Mouse (Mus musculus) embryo, embryonic 10 days (tissue): Measurements from ENCODE around the gene Zfpl1.
A peak's percentile ranks its signal among the peaks of the same experiment; 100 is the strongest.

ENCODE experiments used
- DNase-seq: peaks from one replicate; pipeline ENCODE4 v3.0.0-alpha.2; 2015; ENCODE audit warnings: low spot score

Gene Zfpl1

GRCm38 (mm10) chr19:6097847-6098246 is 13.1 kb upstream of the Zfpl1 start:
- no peak for DNase-seq

DNA sequence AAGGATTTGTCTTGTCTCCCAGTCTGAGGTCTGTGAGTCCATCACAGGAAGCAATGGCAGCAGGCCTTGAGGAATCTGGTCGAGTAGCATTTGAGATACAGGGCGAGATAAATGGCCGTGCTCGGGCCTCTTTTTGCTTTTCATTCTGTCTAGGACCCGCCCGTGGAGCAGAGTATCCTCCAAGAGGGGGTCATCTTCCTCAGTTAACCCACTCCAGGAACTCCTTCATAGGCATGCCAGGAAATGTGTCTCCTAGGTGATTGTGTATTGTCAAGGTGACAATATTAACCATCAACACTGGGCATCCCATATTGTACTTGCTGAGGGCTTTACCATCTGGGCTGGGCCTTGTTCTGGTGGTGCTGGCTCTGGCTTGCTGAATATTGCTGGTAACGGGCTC is 9.4 kb upstream of the Zfpl1 start, which contains the start of gene AC131692.1:
Gene AC131692.1, plus strand, starts transcription at position 301 of the 400 bp plus-strand sequence.
- DNase-seq = no peak

GRCm38 (mm10) chr19:6088841-6089240 is 4.1 kb upstream of the Zfpl1 start:
- DNase-seq = no peak

GRCm38 (mm10) chr19:6085417-6085879 is 692 bp upstream of the Zfpl1 start:
- peak; percentile 89 for DNase-seq

DNA sequence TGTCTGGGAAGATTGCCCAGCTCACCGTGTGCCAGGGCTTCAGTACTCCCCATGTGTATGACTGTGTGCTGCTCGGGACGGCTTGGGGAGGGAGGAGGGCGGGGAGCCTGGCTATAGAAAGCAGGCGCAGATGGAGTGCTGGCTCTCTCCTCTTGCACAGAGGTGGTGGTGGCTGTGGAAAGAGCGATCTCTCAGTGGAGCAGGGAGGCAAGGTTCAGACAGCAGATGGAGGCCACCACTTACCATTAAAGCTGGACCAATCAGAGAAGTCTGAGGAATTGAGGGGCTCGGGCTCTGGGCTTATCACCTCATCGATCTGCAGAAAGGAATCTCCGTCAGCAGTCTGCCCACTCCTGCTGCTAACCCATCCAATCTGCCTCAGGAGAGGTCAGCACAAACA is 2.6 kb downstream of the Zfpl1 start, which contains the start of gene Gm28374:
Gene Gm28374, minus strand, starts transcription at position 101 of the 400 bp plus-strand sequence.
- DNase-seq = no peak

- DNase-seq = no peak
Measured at GRCm38 (mm10) chr19:6079983-6080480, 4.7 kb downstream of the Zfpl1 start, which contains the start of gene Tmem262. Gene Tmem262 (plus strand): TSS chr19:6080033.

GRCm38 (mm10) chr19:6076564-6077393 is 8.0 kb downstream of the Zfpl1 start, which contains the start of gene Vps51:
Gene Vps51 (minus strand): TSS chr19:6077231.
- peak; percentile 95 for DNase-seq

GRCm38 (mm10) chr19:6073889-6074288 is 10.9 kb downstream of the Zfpl1 start:
- DNase-seq = no peak

- no peak for DNase-seq
Measured at GRCm38 (mm10) chr19:6071261-6071660, 13.5 kb downstream of the Zfpl1 start.

DNA sequence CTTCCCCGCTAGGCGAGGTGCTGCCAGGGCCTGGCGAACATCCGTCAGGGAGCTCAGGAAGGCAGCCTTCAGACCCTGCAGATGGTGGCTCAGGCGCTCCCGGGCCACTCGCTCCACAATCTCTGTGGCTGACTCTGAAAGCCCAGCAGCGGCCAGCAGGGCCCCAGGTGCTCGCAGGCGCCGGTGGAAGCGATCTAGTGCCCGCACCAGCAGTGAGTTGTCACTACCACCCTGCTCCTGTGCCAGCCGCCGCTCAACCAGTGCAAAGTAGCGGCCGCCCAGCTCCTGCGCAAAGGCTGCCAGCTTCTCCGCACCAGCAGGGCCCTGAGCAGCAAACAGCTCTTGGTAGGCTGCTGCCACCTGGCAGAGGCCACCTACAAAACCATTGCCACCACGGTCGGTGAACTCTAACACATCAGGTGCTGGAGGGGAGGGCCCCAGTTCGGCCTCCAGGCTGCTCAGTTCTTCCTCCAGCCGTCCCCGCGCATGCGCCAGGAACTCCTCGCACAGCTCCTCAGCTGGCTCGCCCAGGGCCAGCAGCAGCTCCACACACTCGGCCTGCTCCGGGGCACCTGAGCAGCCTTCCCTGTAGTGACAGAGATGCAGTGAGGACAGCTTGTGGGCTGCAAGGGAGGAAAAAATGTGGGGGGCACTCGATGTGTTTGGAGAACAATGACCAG is 14.0 kb downstream of the Zfpl1 start:
- DNase-seq = no peak

GRCm38 (mm10) chr19:6069851-6070250 is 14.9 kb downstream of the Zfpl1 start:
- DNase-seq = no peak

- no peak for DNase-seq
Measured at GRCm38 (mm10) chr19:6068951-6069350, 15.8 kb downstream of the Zfpl1 start.

GRCm38 (mm10) chr19:6067724-6068415 is 16.9 kb downstream of the Zfpl1 start, which contains the start of gene Tm7sf2:
Gene Tm7sf2 (minus strand): TSS chr19:6068373.
- peak; percentile 93 for DNase-seq

DNA sequence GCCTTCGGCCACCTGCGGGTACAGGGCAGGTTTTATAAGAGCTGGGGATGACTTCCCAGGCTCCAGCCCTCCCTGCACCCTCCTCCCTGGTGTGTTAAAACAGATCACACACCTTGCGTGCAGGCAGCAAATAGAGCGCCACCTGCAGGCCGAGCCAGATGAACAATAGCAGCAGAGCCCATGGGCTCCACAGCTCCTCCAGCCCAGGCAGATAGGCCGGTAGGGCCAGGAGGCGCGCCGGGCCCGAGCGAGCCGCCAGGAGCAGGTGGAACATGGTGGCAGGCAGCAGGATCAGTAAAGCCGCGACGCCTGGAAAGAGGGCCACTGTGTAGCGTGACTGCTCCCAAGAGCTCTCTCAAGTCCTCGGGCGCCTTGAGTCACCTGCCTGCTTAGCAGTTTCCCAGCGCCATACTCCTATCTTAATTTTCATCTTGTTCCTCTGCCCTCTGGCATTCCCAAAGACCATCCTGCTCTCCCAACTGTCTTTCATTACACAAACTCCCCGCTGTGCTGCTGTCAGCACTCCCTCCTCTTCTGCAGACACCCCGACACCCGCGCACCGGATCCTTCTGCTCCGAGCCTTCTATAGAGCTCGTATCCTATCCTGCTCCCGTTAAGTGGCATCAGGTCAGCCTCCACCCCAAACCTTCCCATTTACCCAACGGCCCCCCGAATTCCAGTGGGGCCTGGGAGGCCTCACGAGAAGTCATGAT is 17.6 kb downstream of the Zfpl1 start:
- peak; percentile 91 for DNase-seq

GRCm38 (mm10) chr19:6066571-6066970 is 18.2 kb downstream of the Zfpl1 start:
- DNase-seq = no peak

DNA sequence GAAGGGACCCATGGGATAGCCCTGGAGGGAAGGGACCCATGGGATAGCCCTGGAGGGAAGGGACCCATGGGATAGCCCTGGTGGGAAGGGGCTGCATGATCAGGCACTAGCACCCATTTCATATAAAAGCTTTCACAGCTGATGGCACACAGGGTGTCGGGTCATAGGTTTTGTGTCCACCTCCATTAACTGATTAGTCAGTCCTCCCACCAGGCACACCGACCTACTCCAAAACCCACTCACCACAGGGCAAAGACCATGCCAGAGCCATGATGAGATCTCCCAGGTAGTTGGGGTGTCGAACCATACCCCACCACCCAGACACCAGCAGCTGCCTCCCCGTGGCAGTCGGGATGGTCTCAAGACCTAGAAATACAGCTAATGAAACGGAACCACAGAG is 21.7 kb downstream of the Zfpl1 start:
- DNase-seq = no peak

DNA sequence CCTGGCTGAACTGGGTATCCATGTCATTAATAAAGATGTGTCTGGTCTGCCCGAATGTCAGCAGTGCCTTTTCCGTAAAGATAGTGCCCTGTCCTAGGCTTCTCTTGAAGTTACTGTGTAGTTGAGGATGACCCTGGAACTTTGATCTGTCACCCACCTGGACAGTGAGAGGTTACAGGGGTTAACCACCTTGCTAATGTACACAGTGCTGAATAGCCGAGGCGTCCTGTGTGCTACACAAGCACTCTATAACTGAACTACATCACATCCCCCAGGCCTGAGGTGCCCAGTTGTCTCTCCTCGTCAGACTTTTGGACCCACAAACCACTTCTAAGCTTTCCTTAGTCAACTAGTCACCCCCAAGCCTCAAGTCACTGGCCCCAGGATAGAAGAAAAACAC is 22.3 kb downstream of the Zfpl1 start:
- no peak for DNase-seq

GRCm38 (mm10) chr19:6061641-6062302 is 23.0 kb downstream of the Zfpl1 start:
- peak; percentile 67 for DNase-seq

GRCm38 (mm10) chr19:6061021-6061533 is 23.7 kb downstream of the Zfpl1 start, which contains the start of gene Znhit2:
Gene Znhit2 (plus strand): TSS chr19:6061192.
- DNase-seq = peak; percentile 94

GRCm38 (mm10) chr19:6058966-6059365 is 25.8 kb downstream of the Zfpl1 start:
- DNase-seq = no peak
